Mouse (Mus musculus): Measurements from ENCODE around the gene Cetn3. TPM values are rescaled to one million over a fixed set of nuclear protein-coding genes. Genes with fewer than 3 reads are reported as not detected.
A peak's percentile ranks its signal among the peaks of the same experiment; 100 is the strongest.

Gene Cetn3
- total RNA-seq (2014; rRNA removed) (58.3 and 92.6 TPM in 2 replicates), polyA plus RNA-seq (2015; fragmentation: Nextera tagmentation; extraction: Ambion mirVana) (322 and 326 TPM in 2 replicates)

DNA sequence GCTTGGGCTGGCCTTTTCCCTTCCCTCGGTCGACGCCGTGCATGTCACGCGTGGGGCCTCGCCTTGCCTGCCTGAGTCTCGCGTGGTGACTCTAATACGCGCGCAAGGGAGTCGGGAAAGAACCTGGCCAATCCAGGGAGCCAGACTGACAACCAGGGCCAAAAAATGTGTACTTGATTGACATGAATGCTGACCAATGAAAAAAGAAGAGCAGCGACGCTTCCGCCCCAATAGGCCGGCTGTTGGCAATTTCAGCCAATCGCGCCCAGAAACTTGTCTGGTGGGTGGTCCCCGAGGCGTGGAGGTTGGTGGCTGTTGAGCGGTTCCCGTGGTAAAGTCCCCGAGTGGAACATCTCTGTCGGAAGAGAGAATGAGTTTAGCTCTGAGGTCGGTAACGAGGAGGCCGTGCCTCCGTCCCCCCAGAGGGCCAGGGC is at the start of gene Cetn3:
Gene Cetn3 (plus strand): TSS at position 107 of the 434 bp plus-strand sequence.
- ATAC-seq (ENCODE audit: low FRiP score) (peak; percentile 93), DNase-seq (ENCODE audit: low spot score) (peak; percentile 98)
- TF ChIP-seq CTCF (IDR thresholded peaks at IDR 0.05) = no peak
- H3K4me2 ChIP-seq (ENCODE audit: low read depth, low read length, poor library complexity, severe bottlenecking) = peak within 1 kb of the TSS; percentile 48
- H3K4me1 ChIP-seq (ENCODE audit: insufficient read depth, low read length) = peaks cover 7% of the 10 kb centered on the region; the same call in 1 of the 2 replicates
- peak within 1 kb of the TSS; percentile 99 for H3K27ac ChIP-seq (ENCODE audit: low read depth, low read length)
- H3K4me3 ChIP-seq (ENCODE audit: low read depth, low read length) = peak within 1 kb of the TSS; percentile 61
- H3K9me3 ChIP-seq (ENCODE audit: low read length) = no peaks in the 10 kb centered on the region
- WGBS = under 1% methylated on average over 29 of the region's 29 CpGs
- peak within 1 kb of the TSS; percentile 86 for H3K9ac ChIP-seq (replicated peaks; ENCODE audit: low read length, poor library complexity, severe bottlenecking)
- no peaks in the 10 kb centered on the region for H3K27me3 ChIP-seq (ENCODE audit: insufficient read depth, low read length)
- H3K36me3 ChIP-seq (ENCODE audit: insufficient read depth, low read length) = peaks cover 3% of the 10 kb centered on the region; the same call in 1 of the 2 replicates

DNA sequence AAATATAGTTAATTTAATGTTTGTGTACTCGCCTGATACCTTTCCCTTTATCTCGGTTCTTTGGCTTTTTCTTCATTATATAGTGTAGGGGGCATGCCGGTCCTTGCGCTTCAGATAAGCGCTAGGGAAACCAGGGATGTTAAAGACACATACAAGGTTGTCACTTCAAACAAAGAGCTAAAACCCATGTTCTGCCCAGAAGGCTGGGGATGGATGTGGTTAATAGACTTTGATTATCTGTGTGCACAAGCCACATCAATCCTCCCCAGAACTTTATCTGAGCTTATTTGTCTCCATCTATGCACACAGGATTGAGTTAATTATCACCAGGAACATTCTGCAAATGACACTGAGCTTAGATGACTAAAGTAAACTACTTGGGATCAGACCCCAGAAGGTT is 46.3 kb upstream of the Cetn3 start:
- Histone ChIP-seq H3K27ac (ENCODE audit: low read depth, low read length) (no peak overlapping the region), H3K27me3 (ENCODE audit: insufficient read depth, low read length) (no peaks in the 10 kb centered on the region), H3K9ac (replicated peaks; ENCODE audit: low read length, poor library complexity, severe bottlenecking) (no peak overlapping the region), H3K36me3 (ENCODE audit: insufficient read depth, low read length) (no peaks in the 10 kb centered on the region), H3K4me1 (ENCODE audit: insufficient read depth, low read length) (no peaks in the 10 kb centered on the region), H3K4me2 (ENCODE audit: low read depth, low read length, poor library complexity, severe bottlenecking) (no peak overlapping the region), H3K4me3 (ENCODE audit: low read depth, low read length) (no peak overlapping the region), H3K9me3 (ENCODE audit: low read length) (no peaks in the 10 kb centered on the region)
- 86% methylated on average over 5 of the region's 5 CpGs for WGBS
- DNase-seq (ENCODE audit: low spot score) (no peak), ATAC-seq (ENCODE audit: low FRiP score) (no peak)
- TF ChIP-seq CTCF (IDR thresholded peaks at IDR 0.05) = no peak

DNA sequence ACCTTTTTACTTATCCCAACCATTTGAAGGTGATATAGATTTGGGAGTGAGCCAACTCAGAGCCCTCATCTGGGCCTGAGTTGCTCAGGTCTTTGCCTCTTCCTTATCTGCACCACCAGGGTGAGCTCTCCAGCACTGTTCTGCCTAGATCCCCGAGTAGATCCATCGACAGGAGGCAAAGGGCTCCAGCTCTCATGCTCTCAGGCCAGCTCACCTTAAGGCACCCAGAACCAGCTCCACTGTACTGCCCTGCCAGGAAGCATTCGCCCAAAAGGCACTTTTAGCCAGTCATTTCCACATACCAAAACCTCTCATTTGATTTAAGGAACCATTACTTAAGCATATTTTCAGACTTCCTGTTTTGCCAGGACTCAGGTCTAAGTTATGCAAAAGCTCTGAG is 42.0 kb upstream of the Cetn3 start:
- no peak overlapping the region for H3K9ac ChIP-seq (replicated peaks; ENCODE audit: low read length, poor library complexity, severe bottlenecking)
- H3K9me3 ChIP-seq (ENCODE audit: low read length) = no peaks in the 10 kb centered on the region
- no peak for TF ChIP-seq CTCF (IDR thresholded peaks at IDR 0.05)
- no peaks in the 10 kb centered on the region for H3K4me1 ChIP-seq (ENCODE audit: insufficient read depth, low read length)
- H3K27me3 ChIP-seq (ENCODE audit: insufficient read depth, low read length) = no peaks in the 10 kb centered on the region
- WGBS = 59% methylated on average over 3 of the region's 3 CpGs
- H3K4me3 ChIP-seq (ENCODE audit: low read depth, low read length) = no peak overlapping the region
- DNase-seq (ENCODE audit: low spot score) (no peak), ATAC-seq (ENCODE audit: low FRiP score) (no peak)
- no peak overlapping the region for H3K27ac ChIP-seq (ENCODE audit: low read depth, low read length)
- H3K36me3 ChIP-seq (ENCODE audit: insufficient read depth, low read length) = no peaks in the 10 kb centered on the region
- H3K4me2 ChIP-seq (ENCODE audit: low read depth, low read length, poor library complexity, severe bottlenecking) = no peak overlapping the region

DNA sequence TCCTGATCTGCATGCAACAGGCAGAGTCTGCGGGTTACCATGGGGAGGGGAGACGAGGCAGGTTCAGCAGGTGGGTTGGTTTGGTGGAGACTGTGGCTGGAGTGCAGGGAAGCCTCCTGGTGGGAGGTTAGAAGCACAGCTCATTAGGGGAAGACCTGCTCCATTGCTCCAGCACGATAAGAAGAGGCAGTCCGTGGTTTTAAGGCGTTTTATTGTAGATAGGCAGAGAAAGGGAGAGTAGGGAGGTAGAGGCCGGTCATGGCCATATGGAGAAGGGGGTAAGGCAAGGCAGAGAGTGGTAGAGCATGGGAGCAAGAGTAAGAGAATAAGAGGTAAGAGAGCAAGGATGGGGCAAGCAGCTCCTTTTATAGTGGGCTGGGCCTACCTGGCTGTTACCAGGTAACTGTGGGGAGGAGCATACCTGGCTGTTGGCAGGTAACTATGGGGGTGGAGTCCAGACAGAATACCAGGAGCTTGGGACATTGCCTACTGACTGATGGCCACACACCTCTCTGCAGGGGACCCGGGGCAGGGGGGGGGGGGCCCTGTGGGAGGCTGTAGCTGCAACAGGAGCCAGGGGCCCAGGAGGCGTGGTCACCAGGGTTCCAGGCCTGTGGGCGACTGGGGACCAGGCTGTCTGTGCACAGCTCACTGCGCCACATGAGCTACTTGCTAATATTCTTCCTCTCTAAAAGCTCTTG is 39.3 kb upstream of the Cetn3 start:
- Histone ChIP-seq H3K4me2 (ENCODE audit: low read depth, low read length, poor library complexity, severe bottlenecking) (no peak overlapping the region), H3K36me3 (ENCODE audit: insufficient read depth, low read length) (no peaks in the 10 kb centered on the region), H3K4me3 (ENCODE audit: low read depth, low read length) (no peak overlapping the region), H3K9me3 (ENCODE audit: low read length) (no peaks in the 10 kb centered on the region), H3K27ac (ENCODE audit: low read depth, low read length) (no peak overlapping the region), H3K27me3 (ENCODE audit: insufficient read depth, low read length) (no peaks in the 10 kb centered on the region), H3K9ac (replicated peaks; ENCODE audit: low read length, poor library complexity, severe bottlenecking) (no peak overlapping the region), H3K4me1 (ENCODE audit: insufficient read depth, low read length) (no peaks in the 10 kb centered on the region)
- no peak for DNase-seq (ENCODE audit: low spot score)
- ATAC-seq (ENCODE audit: low FRiP score) = no peak
- TF ChIP-seq CTCF (IDR thresholded peaks at IDR 0.05) = no peak
- 53% methylated on average over 9 of the region's 10 CpGs for WGBS

DNA sequence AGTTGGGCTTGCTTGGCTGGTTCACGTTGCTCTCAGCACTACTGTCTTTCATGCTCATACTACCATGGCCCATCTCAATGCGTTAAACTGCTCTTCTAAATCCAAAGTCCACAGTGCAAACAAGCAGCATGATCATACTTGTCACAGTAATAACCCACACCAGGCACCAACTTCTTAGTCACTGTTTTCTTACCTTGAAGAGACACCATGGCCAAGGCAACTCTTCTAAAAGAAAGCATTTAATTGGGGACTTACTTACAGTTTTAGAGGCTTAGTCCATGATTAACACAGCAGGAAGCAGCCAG is 38.8 kb upstream of the Cetn3 start:
- Histone ChIP-seq H3K27ac (ENCODE audit: low read depth, low read length) (no peak overlapping the region), H3K36me3 (ENCODE audit: insufficient read depth, low read length) (no peaks in the 10 kb centered on the region), H3K9me3 (ENCODE audit: low read length) (no peaks in the 10 kb centered on the region), H3K4me3 (ENCODE audit: low read depth, low read length) (no peak overlapping the region), H3K9ac (replicated peaks; ENCODE audit: low read length, poor library complexity, severe bottlenecking) (no peak overlapping the region), H3K4me2 (ENCODE audit: low read depth, low read length, poor library complexity, severe bottlenecking) (no peak overlapping the region), H3K4me1 (ENCODE audit: insufficient read depth, low read length) (no peaks in the 10 kb centered on the region), H3K27me3 (ENCODE audit: insufficient read depth, low read length) (no peaks in the 10 kb centered on the region)
- TF ChIP-seq CTCF (IDR thresholded peaks at IDR 0.05) = no peak
- WGBS = 37% methylated on average over 2 of the region's 2 CpGs
- ATAC-seq (ENCODE audit: low FRiP score) = no peak
- DNase-seq (ENCODE audit: low spot score) = no peak

DNA sequence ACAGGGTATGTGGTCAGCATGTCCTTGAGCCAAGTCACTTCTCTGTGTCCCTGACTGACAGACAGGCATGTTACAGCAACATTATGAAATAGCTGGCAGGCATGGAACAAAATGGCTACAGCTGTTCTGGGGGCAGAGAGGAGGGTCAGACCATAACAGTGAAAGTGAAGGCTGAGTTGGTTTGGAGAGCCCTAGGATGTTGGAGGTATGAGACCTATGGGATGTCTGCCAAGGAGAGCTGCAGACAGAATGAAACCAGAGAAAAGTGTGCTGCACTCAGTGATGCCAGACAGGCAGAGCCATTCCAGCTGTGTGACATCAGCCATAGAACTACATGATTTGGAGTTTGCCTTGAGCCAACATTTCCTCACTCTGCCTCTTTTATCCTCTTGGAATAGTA is 28.0 kb upstream of the Cetn3 start:
- DNase-seq (ENCODE audit: low spot score) (no peak), ATAC-seq (ENCODE audit: low FRiP score) (no peak)
- Histone ChIP-seq H3K27me3 (ENCODE audit: insufficient read depth, low read length) (no peaks in the 10 kb centered on the region), H3K4me3 (ENCODE audit: low read depth, low read length) (no peak overlapping the region), H3K4me2 (ENCODE audit: low read depth, low read length, poor library complexity, severe bottlenecking) (no peak overlapping the region), H3K36me3 (ENCODE audit: insufficient read depth, low read length) (no peaks in the 10 kb centered on the region), H3K4me1 (ENCODE audit: insufficient read depth, low read length) (no peaks in the 10 kb centered on the region), H3K9ac (replicated peaks; ENCODE audit: low read length, poor library complexity, severe bottlenecking) (no peak overlapping the region), H3K27ac (ENCODE audit: low read depth, low read length) (no peak overlapping the region), H3K9me3 (ENCODE audit: low read length) (no peaks in the 10 kb centered on the region)
- TF ChIP-seq CTCF (IDR thresholded peaks at IDR 0.05) = no peak

All from midbrain, postnatal 0 days (tissue).